Mouse (Mus musculus) T-helper 1 cell (primary cell): Measurements from ENCODE around the gene Spaca4.

ENCODE experiments used
- in situ Hi-C: fragments of 300-600 bp; cut with MboI, MseI; formaldehyde crosslinking; loops from one replicate; pipeline ENCODE4 v1.15.1; 2025; ENCODE audit warnings: high pct_unique_total_duplicates

Gene Spaca4

GRCm38 (mm10) chr7:45725713-45726112 is at the start of gene Spaca4:
TSS of gene Spaca4 (minus strand) at chr7:45725813.
- in situ Hi-C loops, result no loop called here

- in situ Hi-C loops, result no loop called here
Observed at GRCm38 (mm10) chr7:45775237-45775636, 49.6 kb upstream of the Spaca4 start.

GRCm38 (mm10) chr7:45771101-45771500 is 45.5 kb upstream of the Spaca4 start:
- in situ Hi-C loops, result no loop called here

- in situ Hi-C loops, result no loop called here
Observed at GRCm38 (mm10) chr7:45770427-45771082, 44.9 kb upstream of the Spaca4 start.

GRCm38 (mm10) chr7:45767500-45767899 is 41.9 kb upstream of the Spaca4 start:
- in situ Hi-C loops, result no loop called here

GRCm38 (mm10) chr7:45766764-45767163 is 41.2 kb upstream of the Spaca4 start:
- in situ Hi-C loops, result no loop called here

- in situ Hi-C loops, result no loop called here
Observed at GRCm38 (mm10) chr7:45765995-45766394, 40.4 kb upstream of the Spaca4 start.

- in situ Hi-C loops, result no loop called here
Observed at GRCm38 (mm10) chr7:45760151-45760550, 34.5 kb upstream of the Spaca4 start.

- in situ Hi-C loops, result no loop called here
Observed at GRCm38 (mm10) chr7:45759400-45759799, 33.8 kb upstream of the Spaca4 start.

- in situ Hi-C loops, result no loop called here
Observed at GRCm38 (mm10) chr7:45755703-45756102, 30.1 kb upstream of the Spaca4 start.

GRCm38 (mm10) chr7:45750162-45750561 is 24.5 kb upstream of the Spaca4 start:
- in situ Hi-C loops, result no loop called here

GRCm38 (mm10) chr7:45749401-45749800 is 23.8 kb upstream of the Spaca4 start:
- in situ Hi-C loops, result no loop called here

GRCm38 (mm10) chr7:45748110-45748509 is 22.5 kb upstream of the Spaca4 start:
- in situ Hi-C loops, result no loop called here

GRCm38 (mm10) chr7:45747450-45747849 is 21.8 kb upstream of the Spaca4 start:
- in situ Hi-C loops, result no loop called here

GRCm38 (mm10) chr7:45746518-45746917 is 20.9 kb upstream of the Spaca4 start:
- in situ Hi-C loops, result no loop called here

GRCm38 (mm10) chr7:45744387-45744786 is 18.8 kb upstream of the Spaca4 start:
- in situ Hi-C loops, result loop anchor here (5.0 kb wide), 1 partner anchor 58 kb away; no protein-coding TSS in a partner anchor

- in situ Hi-C loops, result loop anchor here (5.0 kb wide), 1 partner anchor 60 kb away; no protein-coding TSS in a partner anchor
Observed at GRCm38 (mm10) chr7:45742338-45742737, 16.7 kb upstream of the Spaca4 start.

GRCm38 (mm10) chr7:45741777-45742176 is 16.2 kb upstream of the Spaca4 start:
- in situ Hi-C loops, result loop anchor here (5.0 kb wide), 1 partner anchor 61 kb away; no protein-coding TSS in a partner anchor

GRCm38 (mm10) chr7:45741308-45741707 is 15.7 kb upstream of the Spaca4 start:
- in situ Hi-C loops, result loop anchor here (5.0 kb wide), 1 partner anchor 61 kb away; no protein-coding TSS in a partner anchor

- in situ Hi-C loops, result loop anchor here (5.0 kb wide), 1 partner anchor 62 kb away; no protein-coding TSS in a partner anchor
Observed at GRCm38 (mm10) chr7:45739820-45740219, 14.2 kb upstream of the Spaca4 start.

- in situ Hi-C loops, result no loop called here
Observed at GRCm38 (mm10) chr7:45739162-45739763, 13.7 kb upstream of the Spaca4 start.

- in situ Hi-C loops, result loop anchor here (5.0 kb wide), 1 partner anchor 209 kb away; no protein-coding TSS in a partner anchor
Observed at GRCm38 (mm10) chr7:45733477-45733876, 7.9 kb upstream of the Spaca4 start.
